Mouse (Mus musculus): ENCODE measurements around the gene Zmym6. TPM values are rescaled to one million over a fixed set of nuclear protein-coding genes. Genes with fewer than 3 reads are reported as not detected.

The Zmym6 gene
- polyA plus RNA-seq, 2 experiments, result 18.7 to 34.4 TPM

DNA sequence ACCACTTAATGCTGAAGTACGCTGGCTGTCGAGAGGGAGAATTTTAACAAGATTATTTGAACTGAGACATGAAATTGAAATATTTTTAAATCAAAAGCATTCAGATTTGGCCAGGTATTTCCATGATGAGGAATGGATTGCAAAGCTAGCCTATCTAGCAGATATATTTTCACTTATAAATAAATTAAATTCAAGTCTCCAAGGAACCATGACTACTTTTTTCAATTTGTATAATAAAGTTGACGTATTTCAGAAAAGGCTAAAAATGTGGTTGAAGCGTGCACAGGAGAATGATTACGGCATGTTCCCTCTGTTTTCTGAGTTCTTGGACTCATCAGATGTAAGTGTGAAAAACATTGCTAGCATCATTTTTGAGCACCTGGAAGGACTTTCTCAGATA is 46.2 kb downstream of the Zmym6 start, which contains the start of gene Tmem35b:
TSS of gene Tmem35b (plus strand) at position 301 of the 400 bp plus-strand sequence.
- no peak within 1 kb of the TSS for H3K27ac ChIP-seq (replicated peaks; ENCODE audit: low read depth, low read length)
- H3K4me3 ChIP-seq (replicated peaks; ENCODE audit: low read length), result no peak within 1 kb of the TSS
- H3K4me2 ChIP-seq (replicated peaks; ENCODE audit: low read depth, low read length, severe bottlenecking), result no peak within 1 kb of the TSS
- peaks cover 6% of the 10 kb centered on the region for H3K4me1 ChIP-seq (ENCODE audit: control insufficient read depth, insufficient read depth, low read length)
- TF ChIP-seq POLR2A (IDR thresholded peaks at IDR 0.05; ENCODE audit: borderline replicate concordance, extremely low read depth, insufficient read depth, insufficient read length), result no peak
- H3K27me3 ChIP-seq (ENCODE audit: control insufficient read depth, insufficient read depth, low read length), result no peaks in the 10 kb centered on the region
- WGBS, result 90% methylated on average over 5 of the region's 5 CpGs
- no peak for ATAC-seq (ENCODE audit: low FRiP score, low read depth)
- no peaks in the 10 kb centered on the region for H3K9me3 ChIP-seq (ENCODE audit: control insufficient read depth, low read length)
- H3K36me3 ChIP-seq (ENCODE audit: control insufficient read depth, insufficient read depth, low read length), result peaks cover 16% of the 10 kb centered on the region
- H3K9ac ChIP-seq (ENCODE audit: low read depth, low read length, severe bottlenecking), result no peak within 1 kb of the TSS
- no peak for DNase-seq (ENCODE audit: low spot score)

DNA sequence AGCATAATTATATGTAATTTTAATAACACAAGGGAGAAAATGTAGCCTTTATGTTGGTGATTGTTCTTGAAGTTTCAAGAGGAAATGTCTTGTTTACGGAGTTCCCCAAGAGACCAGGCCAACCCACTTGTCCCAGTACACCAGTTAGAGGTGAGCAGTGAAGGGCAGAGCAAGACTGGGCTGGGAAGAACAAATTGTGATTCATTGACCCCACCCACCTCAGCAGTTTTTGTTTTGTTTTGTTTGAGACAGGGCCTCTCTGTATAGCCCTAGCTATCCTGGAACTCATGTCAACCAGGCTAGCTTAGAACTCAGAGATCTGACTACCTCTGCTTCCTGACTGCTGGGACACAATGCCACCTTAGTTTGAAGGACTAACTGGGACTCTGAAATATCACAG is 47.1 kb downstream of the Zmym6 start:
- Histone ChIP-seq H3K36me3 (ENCODE audit: control insufficient read depth, insufficient read depth, low read length) (peaks cover 16% of the 10 kb centered on the region), H3K4me2 (replicated peaks; ENCODE audit: low read depth, low read length, severe bottlenecking) (no peak overlapping the region), H3K9ac (ENCODE audit: low read depth, low read length, severe bottlenecking) (no peak overlapping the region), H3K27me3 (ENCODE audit: control insufficient read depth, insufficient read depth, low read length) (no peaks in the 10 kb centered on the region), H3K9me3 (ENCODE audit: control insufficient read depth, low read length) (no peaks in the 10 kb centered on the region), H3K27ac (replicated peaks; ENCODE audit: low read depth, low read length) (no peak overlapping the region), H3K4me3 (replicated peaks; ENCODE audit: low read length) (no peak overlapping the region), H3K4me1 (ENCODE audit: control insufficient read depth, insufficient read depth, low read length) (peaks cover 6% of the 10 kb centered on the region)
- WGBS, result 94% methylated on average over 1 of the region's 1 CpGs
- DNase-seq (ENCODE audit: low spot score) (no peak), ATAC-seq (ENCODE audit: low FRiP score, low read depth) (no peak)
- no peak for TF ChIP-seq POLR2A (IDR thresholded peaks at IDR 0.05; ENCODE audit: borderline replicate concordance, extremely low read depth, insufficient read depth, insufficient read length)

DNA sequence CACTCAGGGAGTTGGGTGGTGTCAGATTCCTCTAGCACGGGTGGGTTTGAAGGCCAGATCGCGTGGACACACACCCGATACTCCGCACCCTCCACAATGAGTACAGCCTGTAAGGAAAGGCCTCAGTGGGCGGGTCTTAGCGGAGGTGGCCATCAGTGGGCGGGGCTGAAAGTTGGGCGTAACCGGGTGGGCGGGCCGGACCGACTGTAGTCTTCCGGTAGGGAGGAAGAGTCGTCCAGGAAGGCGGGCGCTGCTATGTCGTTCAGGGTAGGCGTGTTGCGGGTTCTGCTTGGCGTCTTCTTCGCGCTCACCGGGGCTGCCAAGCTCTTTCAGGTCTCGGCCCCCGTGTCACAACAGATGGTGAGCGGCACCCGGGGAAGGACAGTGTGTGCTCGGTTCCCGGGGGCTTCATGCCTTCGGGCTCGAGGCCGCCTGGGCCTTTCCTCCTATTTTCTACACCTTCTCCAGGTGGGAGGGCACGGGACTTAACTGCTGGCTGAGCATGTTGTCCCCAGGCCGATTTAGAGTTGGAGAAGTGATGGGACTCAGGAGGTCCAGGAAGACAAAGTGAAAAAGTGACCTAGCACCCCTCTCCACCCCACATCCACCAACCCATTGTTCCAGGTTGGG is 48.8 kb downstream of the Zmym6 start:
- H3K4me3 ChIP-seq (replicated peaks; ENCODE audit: low read length), result peak overlapping the region; percentile 66
- H3K27me3 ChIP-seq (ENCODE audit: control insufficient read depth, insufficient read depth, low read length), result no peaks in the 10 kb centered on the region
- peak; percentile 94 for ATAC-seq (ENCODE audit: low FRiP score, low read depth)
- peaks cover 6% of the 10 kb centered on the region for H3K4me1 ChIP-seq (ENCODE audit: control insufficient read depth, insufficient read depth, low read length)
- TF ChIP-seq POLR2A (IDR thresholded peaks at IDR 0.05; ENCODE audit: borderline replicate concordance, extremely low read depth, insufficient read depth, insufficient read length), result peak; percentile 68; the same call in 1 of the 2 replicates
- peak; percentile 90 for DNase-seq (ENCODE audit: low spot score)
- H3K27ac ChIP-seq (replicated peaks; ENCODE audit: low read depth, low read length), result no peak overlapping the region; the same call in 1 of the 2 replicates
- no peaks in the 10 kb centered on the region for H3K9me3 ChIP-seq (ENCODE audit: control insufficient read depth, low read length)
- peak overlapping the region; percentile 75 for H3K9ac ChIP-seq (ENCODE audit: low read depth, low read length, severe bottlenecking)
- WGBS, result under 1% methylated on average over 35 of the region's 35 CpGs
- peaks cover 12% of the 10 kb centered on the region for H3K36me3 ChIP-seq (ENCODE audit: control insufficient read depth, insufficient read depth, low read length)
- H3K4me2 ChIP-seq (replicated peaks; ENCODE audit: low read depth, low read length, severe bottlenecking), result peak overlapping the region; percentile 83

DNA sequence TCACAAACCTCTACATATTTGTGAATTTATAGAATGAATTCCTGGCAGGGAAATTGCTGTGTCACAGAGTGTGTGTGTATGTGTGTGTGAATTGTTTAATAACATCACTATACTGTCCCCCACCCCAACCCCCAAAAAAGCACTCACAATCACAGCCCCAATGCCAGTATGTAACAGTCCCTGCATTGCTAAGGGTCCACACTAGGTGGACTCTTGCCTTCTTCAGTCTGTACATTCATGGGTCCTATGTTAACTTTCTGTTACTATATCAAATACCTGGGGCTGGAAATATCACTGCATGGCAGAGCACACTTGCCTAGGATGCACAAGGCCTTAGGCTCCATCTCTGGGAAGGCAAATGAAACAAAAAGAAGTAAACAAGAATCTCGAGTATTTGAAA is 57.5 kb downstream of the Zmym6 start:
- no peak for TF ChIP-seq POLR2A (IDR thresholded peaks at IDR 0.05; ENCODE audit: borderline replicate concordance, extremely low read depth, insufficient read depth, insufficient read length)
- no peaks in the 10 kb centered on the region for H3K36me3 ChIP-seq (ENCODE audit: control insufficient read depth, insufficient read depth, low read length)
- H3K4me3 ChIP-seq (replicated peaks; ENCODE audit: low read length), result no peak overlapping the region
- no peak overlapping the region for H3K4me2 ChIP-seq (replicated peaks; ENCODE audit: low read depth, low read length, severe bottlenecking)
- H3K9ac ChIP-seq (ENCODE audit: low read depth, low read length, severe bottlenecking), result no peak overlapping the region
- H3K27me3 ChIP-seq (ENCODE audit: control insufficient read depth, insufficient read depth, low read length), result no peaks in the 10 kb centered on the region
- H3K9me3 ChIP-seq (ENCODE audit: control insufficient read depth, low read length), result no peaks in the 10 kb centered on the region
- DNase-seq (ENCODE audit: low spot score) (no peak), ATAC-seq (ENCODE audit: low FRiP score, low read depth) (no peak)
- H3K4me1 ChIP-seq (ENCODE audit: control insufficient read depth, insufficient read depth, low read length), result no peaks in the 10 kb centered on the region
- WGBS, result 41% methylated on average over 1 of the region's 1 CpGs
- no peak overlapping the region for H3K27ac ChIP-seq (replicated peaks; ENCODE audit: low read depth, low read length)

DNA sequence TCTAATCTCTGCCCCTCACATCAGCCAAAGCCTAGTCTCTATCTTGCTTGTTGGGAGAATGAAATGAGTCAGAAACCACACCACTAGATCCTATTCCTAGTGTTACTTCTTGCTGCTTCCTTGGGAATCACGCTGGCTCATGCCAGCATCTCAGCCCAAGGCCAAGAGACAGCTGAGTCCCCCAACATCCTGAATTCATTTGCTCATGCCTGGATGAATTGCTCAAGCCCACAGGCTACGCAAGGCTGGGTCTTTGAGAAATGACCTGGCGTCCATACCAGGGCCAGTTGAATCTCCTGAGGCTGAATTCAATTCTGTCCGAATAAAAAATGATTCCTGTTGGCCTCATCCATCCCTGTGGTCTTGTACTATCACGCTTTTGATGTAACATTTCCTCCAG is 60.4 kb downstream of the Zmym6 start:
- DNase-seq (ENCODE audit: low spot score) (no peak), ATAC-seq (ENCODE audit: low FRiP score, low read depth) (no peak)
- H3K9ac ChIP-seq (ENCODE audit: low read depth, low read length, severe bottlenecking), result no peak overlapping the region
- H3K4me3 ChIP-seq (replicated peaks; ENCODE audit: low read length), result no peak overlapping the region
- TF ChIP-seq POLR2A (IDR thresholded peaks at IDR 0.05; ENCODE audit: borderline replicate concordance, extremely low read depth, insufficient read depth, insufficient read length), result no peak
- no peaks in the 10 kb centered on the region for H3K27me3 ChIP-seq (ENCODE audit: control insufficient read depth, insufficient read depth, low read length)
- H3K4me1 ChIP-seq (ENCODE audit: control insufficient read depth, insufficient read depth, low read length), result no peaks in the 10 kb centered on the region
- H3K36me3 ChIP-seq (ENCODE audit: control insufficient read depth, insufficient read depth, low read length), result no peaks in the 10 kb centered on the region
- H3K4me2 ChIP-seq (replicated peaks; ENCODE audit: low read depth, low read length, severe bottlenecking), result no peak overlapping the region
- no peak overlapping the region for H3K27ac ChIP-seq (replicated peaks; ENCODE audit: low read depth, low read length)
- H3K9me3 ChIP-seq (ENCODE audit: control insufficient read depth, low read length), result no peaks in the 10 kb centered on the region
- WGBS, result 84% methylated on average over 5 of the region's 5 CpGs

All from limb, embryonic 14.5 days (tissue).